Mouse (Mus musculus): Measurements from ENCODE around the gene Kpna2. TPM values are rescaled to one million over a fixed set of nuclear protein-coding genes. Genes with fewer than 3 reads are reported as not detected.

The Kpna2 gene
- polyA plus RNA-seq, 1 experiment from 2014 or later: 235 TPM

DNA sequence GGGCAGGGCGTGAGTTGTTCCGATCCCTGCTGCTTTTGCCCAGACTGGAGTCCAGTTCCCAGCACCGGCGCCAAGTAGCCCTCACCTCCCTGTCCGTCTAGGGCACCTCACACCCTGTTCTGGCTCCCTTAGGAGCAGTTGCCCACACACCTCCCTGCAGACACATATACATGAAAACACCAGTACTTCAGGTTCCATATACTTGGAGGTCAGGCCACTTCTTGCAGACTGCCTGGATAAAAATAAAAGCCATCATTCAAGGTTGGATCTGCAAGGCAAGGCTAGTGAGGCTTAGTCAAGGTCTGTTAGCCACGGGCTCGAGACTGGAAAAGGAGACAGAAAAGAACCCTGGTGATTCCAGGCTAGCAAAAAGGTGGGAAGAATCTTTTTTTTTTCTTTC lies 32.3 kb upstream of the Kpna2 start:
- 52% methylated on average over 7 of the region's 7 CpGs for WGBS
- Histone ChIP-seq H3K9ac (ENCODE audit: low read length) (no peak overlapping the region), H3K27ac (ENCODE audit: low read length) (no peak overlapping the region), H3K36me3 (ENCODE audit: control insufficient read depth, insufficient read depth) (peaks cover 3% of the 10 kb centered on the region; the same call in 1 of the 2 replicates), H3K4me2 (ENCODE audit: low read depth, low read length) (no peak overlapping the region), H3K4me1 (ENCODE audit: control insufficient read depth, insufficient read depth, low read length) (peaks cover 10% of the 10 kb centered on the region), H3K27me3 (ENCODE audit: control insufficient read depth, insufficient read depth, low read length) (no peaks in the 10 kb centered on the region), H3K4me3 (ENCODE audit: low read length) (no peak overlapping the region), H3K9me3 (replicated peaks; ENCODE audit: control insufficient read depth, low read length) (no peaks in the 10 kb centered on the region)
- no peak for ATAC-seq (replicated peaks; ENCODE audit: extremely low read depth, insufficient read depth, low FRiP score)

- H3K36me3 ChIP-seq (ENCODE audit: control insufficient read depth, insufficient read depth): no peaks in the 10 kb centered on the region
- ATAC-seq (replicated peaks; ENCODE audit: extremely low read depth, insufficient read depth, low FRiP score): no peak
- H3K4me2 ChIP-seq (ENCODE audit: low read depth, low read length): no peak overlapping the region
- H3K9ac ChIP-seq (ENCODE audit: low read length): no peak overlapping the region
- H3K27ac ChIP-seq (ENCODE audit: low read length): no peak overlapping the region
- no peaks in the 10 kb centered on the region for H3K27me3 ChIP-seq (ENCODE audit: control insufficient read depth, insufficient read depth, low read length)
- H3K4me1 ChIP-seq (ENCODE audit: control insufficient read depth, insufficient read depth, low read length): peaks cover 21% of the 10 kb centered on the region
- no peak overlapping the region for H3K4me3 ChIP-seq (ENCODE audit: low read length)
- no peaks in the 10 kb centered on the region for H3K9me3 ChIP-seq (replicated peaks; ENCODE audit: control insufficient read depth, low read length)
- 50% methylated on average over 19 of the region's 19 CpGs for WGBS
These were observed 30.2 kb upstream of the Kpna2 start for GRCm38 (mm10) chr11:107029536-107029935.

DNA sequence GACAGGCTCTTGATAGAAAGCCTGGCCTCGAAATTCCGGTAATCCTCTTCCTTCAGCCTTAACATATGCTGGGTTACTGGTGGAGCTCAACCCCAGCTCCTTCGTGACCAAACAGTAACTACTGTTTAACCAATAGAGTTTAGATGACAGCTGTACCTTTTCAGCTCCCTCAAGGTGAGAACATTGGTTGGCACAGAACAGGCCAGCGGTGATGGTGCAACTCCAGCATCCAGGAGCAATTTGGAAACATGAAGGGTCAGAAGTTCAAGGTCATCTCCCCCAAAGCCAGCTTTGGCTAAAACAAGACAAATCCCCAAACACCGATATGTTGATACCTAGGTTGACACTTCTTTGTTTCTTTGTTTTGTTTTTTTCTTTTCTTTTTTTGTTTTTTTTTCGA lies 29.4 kb upstream of the Kpna2 start:
- H3K27me3 ChIP-seq (ENCODE audit: control insufficient read depth, insufficient read depth, low read length): no peaks in the 10 kb centered on the region
- no peak overlapping the region for H3K27ac ChIP-seq (ENCODE audit: low read length)
- H3K4me2 ChIP-seq (ENCODE audit: low read depth, low read length): peak overlapping the region; percentile 98
- peak overlapping the region; percentile 79 for H3K9ac ChIP-seq (ENCODE audit: low read length)
- ATAC-seq (replicated peaks; ENCODE audit: extremely low read depth, insufficient read depth, low FRiP score): no peak
- peak overlapping the region; percentile 77 for H3K4me3 ChIP-seq (ENCODE audit: low read length)
- WGBS: 67% methylated on average over 6 of the region's 6 CpGs
- no peaks in the 10 kb centered on the region for H3K9me3 ChIP-seq (replicated peaks; ENCODE audit: control insufficient read depth, low read length)
- peaks cover 21% of the 10 kb centered on the region for H3K4me1 ChIP-seq (ENCODE audit: control insufficient read depth, insufficient read depth, low read length)
- H3K36me3 ChIP-seq (ENCODE audit: control insufficient read depth, insufficient read depth): no peaks in the 10 kb centered on the region

DNA sequence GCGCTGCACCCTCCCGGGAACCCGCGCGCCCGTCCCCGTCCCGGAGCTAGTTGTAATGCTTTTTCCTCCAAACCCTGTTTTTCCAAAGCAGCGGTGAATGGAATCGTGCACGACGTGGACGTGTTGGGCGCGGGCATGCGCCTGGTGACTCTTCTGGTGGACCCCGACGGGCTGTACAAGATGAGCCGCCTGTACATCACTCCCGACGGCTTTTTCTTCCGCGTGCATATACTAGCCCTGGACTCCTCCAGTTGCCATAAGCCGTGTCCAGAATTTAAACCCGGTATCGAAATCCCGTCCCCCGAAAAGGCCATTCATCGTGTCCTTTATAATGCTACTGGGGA lies 28.9 kb upstream of the Kpna2 start:
- peak overlapping the region; percentile 98 for H3K4me2 ChIP-seq (ENCODE audit: low read depth, low read length)
- no peaks in the 10 kb centered on the region for H3K36me3 ChIP-seq (ENCODE audit: control insufficient read depth, insufficient read depth)
- peak overlapping the region; percentile 79 for H3K9ac ChIP-seq (ENCODE audit: low read length)
- H3K27me3 ChIP-seq (ENCODE audit: control insufficient read depth, insufficient read depth, low read length): no peaks in the 10 kb centered on the region
- ATAC-seq (replicated peaks; ENCODE audit: extremely low read depth, insufficient read depth, low FRiP score): peak; percentile 58
- WGBS: 4% methylated on average over 29 of the region's 29 CpGs
- peak overlapping the region; percentile 80 for H3K27ac ChIP-seq (ENCODE audit: low read length)
- H3K9me3 ChIP-seq (replicated peaks; ENCODE audit: control insufficient read depth, low read length): no peaks in the 10 kb centered on the region
- H3K4me1 ChIP-seq (ENCODE audit: control insufficient read depth, insufficient read depth, low read length): peaks cover 21% of the 10 kb centered on the region
- peak overlapping the region; percentile 77 for H3K4me3 ChIP-seq (ENCODE audit: low read length)

DNA sequence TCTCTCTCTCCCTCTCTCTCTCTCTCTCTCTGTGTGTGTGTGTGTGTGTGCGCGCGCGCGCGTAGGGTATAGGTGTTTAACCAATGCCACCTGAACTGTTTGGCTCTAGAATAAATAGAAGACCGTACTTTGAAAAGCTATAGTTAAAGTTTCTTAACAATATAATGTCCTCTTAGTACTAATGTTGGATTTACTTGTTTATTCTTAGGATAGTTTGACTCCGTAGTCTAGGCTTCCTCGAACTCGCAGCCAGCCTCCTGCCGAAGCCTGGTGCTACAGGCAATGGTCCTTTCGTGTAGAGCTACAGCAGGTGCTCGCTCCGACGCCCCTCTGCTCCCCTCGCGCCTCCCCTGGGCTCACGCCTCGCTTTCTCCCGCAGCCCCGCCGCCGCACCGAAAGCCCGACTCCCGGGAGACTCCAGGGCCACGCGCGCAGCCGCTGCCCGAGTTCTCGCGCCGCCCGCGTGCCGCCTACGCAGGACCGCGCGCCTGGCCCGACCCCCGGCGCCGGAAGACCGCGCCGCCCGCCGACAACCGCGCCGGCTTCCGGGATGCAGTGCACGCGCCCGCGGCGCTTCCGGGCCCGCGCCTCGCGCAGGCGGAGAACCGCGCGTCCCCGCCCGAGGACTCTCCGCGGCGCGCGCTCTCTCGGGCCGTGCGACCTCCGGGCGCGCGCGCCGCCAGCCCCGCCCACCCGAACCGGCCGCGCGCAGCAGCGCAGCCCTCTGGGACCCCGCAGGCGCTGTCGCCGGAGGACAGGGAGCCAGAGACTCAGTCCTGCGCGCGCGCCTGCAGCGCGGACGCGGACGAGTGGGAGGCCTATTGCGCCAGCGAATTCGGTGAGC lies 28.3 kb upstream of the Kpna2 start:
- Histone ChIP-seq H3K36me3 (ENCODE audit: control insufficient read depth, insufficient read depth) (no peaks in the 10 kb centered on the region), H3K9ac (ENCODE audit: low read length) (peak overlapping the region; percentile 79), H3K4me3 (ENCODE audit: low read length) (peak overlapping the region; percentile 77), H3K27ac (ENCODE audit: low read length) (peak overlapping the region; percentile 80), H3K27me3 (ENCODE audit: control insufficient read depth, insufficient read depth, low read length) (no peaks in the 10 kb centered on the region), H3K4me1 (ENCODE audit: control insufficient read depth, insufficient read depth, low read length) (peaks cover 21% of the 10 kb centered on the region), H3K9me3 (replicated peaks; ENCODE audit: control insufficient read depth, low read length) (no peaks in the 10 kb centered on the region), H3K4me2 (ENCODE audit: low read depth, low read length) (peak overlapping the region; percentile 98)
- under 1% methylated on average over 106 of the region's 107 CpGs for WGBS
- peak; percentile 90 for ATAC-seq (replicated peaks; ENCODE audit: extremely low read depth, insufficient read depth, low FRiP score)

DNA sequence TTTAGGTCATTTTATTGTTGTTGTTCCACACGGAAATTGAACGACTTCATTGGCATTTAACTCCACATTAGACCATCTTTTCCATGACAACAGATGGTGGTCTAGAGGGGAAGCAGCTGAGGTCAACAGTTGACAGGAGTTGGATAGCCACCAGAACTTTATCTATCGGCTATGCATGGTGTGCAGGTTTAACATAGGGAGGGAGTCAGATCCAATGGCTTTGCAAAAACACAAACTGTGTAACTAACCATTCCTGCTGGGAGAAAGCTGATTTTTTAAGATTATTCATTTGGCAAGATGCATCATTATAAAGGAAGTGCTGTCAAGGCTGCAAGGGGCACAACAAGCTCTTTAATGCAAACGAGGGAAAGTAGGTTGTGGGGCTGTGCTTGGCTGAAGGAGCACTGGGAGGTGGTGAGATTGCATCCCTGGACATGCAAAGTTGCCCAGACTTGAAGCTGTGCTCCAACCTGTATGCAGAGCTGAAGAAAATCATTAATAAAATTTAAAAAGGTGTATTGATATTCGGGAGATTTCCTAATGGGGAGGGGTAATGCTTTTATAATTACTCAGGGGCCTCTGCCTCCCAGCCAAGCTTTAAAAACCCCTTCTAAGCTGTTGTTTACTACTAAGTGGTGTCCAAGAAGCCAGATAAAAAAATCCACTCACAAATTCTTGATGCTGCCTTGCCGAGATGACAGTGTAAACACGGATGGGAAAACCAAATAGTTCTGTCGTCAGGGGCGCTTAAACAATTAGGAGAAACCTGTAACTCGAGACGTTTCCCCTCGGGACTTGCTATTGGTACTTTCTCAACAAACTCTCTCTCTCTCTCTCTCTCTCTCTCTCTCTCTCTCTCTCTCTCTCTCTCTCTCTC lies 27.5 kb upstream of the Kpna2 start:
- no peaks in the 10 kb centered on the region for H3K9me3 ChIP-seq (replicated peaks; ENCODE audit: control insufficient read depth, low read length)
- ATAC-seq (replicated peaks; ENCODE audit: extremely low read depth, insufficient read depth, low FRiP score): no peak
- H3K4me3 ChIP-seq (ENCODE audit: low read length): peak overlapping the region; percentile 77
- H3K9ac ChIP-seq (ENCODE audit: low read length): no peak overlapping the region
- 13% methylated on average over 12 of the region's 12 CpGs for WGBS
- H3K36me3 ChIP-seq (ENCODE audit: control insufficient read depth, insufficient read depth): no peaks in the 10 kb centered on the region
- H3K27me3 ChIP-seq (ENCODE audit: control insufficient read depth, insufficient read depth, low read length): no peaks in the 10 kb centered on the region
- H3K27ac ChIP-seq (ENCODE audit: low read length): no peak overlapping the region
- peak overlapping the region; percentile 98 for H3K4me2 ChIP-seq (ENCODE audit: low read depth, low read length)
- peaks cover 21% of the 10 kb centered on the region for H3K4me1 ChIP-seq (ENCODE audit: control insufficient read depth, insufficient read depth, low read length)

DNA sequence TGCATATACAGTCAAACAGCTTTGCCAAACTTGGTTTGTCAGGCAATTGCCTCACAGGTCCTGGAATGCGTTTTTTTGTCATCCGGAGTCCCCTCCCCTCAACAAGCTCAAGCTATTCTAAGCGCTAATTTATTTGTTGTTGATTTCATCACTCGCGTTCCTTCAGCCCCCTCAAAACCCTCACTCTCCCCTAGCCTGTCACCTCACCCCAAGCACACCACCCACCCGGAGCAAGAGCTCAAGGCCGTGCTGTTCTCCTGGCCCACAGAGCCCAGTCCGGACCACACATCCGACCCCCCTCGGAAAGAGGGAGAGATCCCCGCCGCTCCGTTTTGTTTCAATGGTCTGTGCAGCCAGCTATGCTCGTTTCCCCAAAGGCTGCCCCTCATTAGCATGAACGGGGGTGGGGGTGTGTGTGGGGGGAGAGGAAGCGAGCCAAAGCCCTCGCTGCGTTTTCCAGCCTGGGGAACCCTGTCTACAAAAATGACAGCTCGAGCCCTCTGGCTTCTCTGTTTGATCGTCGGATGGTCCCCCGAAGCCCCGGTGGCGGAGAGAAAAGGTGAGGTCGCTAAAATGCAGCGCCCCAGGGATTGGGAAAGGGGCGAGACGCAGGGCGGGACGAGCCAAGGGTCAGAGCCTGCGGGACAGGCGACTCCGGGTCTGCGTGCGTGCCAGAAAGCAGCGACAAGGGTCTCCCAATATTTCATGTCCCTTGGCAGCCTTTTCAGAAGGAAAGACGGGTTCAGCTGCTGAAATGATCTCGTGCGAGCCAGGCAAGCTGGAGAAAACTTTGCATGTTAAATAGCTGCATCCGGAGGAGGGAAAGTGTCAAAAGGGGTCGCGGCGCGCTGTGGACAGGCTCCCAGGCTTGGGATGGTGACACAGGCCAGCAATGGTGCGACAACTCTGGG lies 26.3 kb upstream of the Kpna2 start, which contains the start of gene 1810010H24Rik:
Gene 1810010H24Rik (plus strand): TSS at position 271 of the 911 bp plus-strand sequence.
- peak within 1 kb of the TSS; percentile 67 for H3K4me3 ChIP-seq (ENCODE audit: low read length)
- no peaks in the 10 kb centered on the region for H3K27me3 ChIP-seq (ENCODE audit: control insufficient read depth, insufficient read depth, low read length)
- WGBS: under 1% methylated on average over 45 of the region's 45 CpGs
- ATAC-seq (replicated peaks; ENCODE audit: extremely low read depth, insufficient read depth, low FRiP score): no peak
- no peaks in the 10 kb centered on the region for H3K36me3 ChIP-seq (ENCODE audit: control insufficient read depth, insufficient read depth)
- peak within 1 kb of the TSS; percentile 54 for H3K27ac ChIP-seq (ENCODE audit: low read length)
- H3K4me2 ChIP-seq (ENCODE audit: low read depth, low read length): peak within 1 kb of the TSS; percentile 98
- H3K4me1 ChIP-seq (ENCODE audit: control insufficient read depth, insufficient read depth, low read length): peaks cover 21% of the 10 kb centered on the region
- no peaks in the 10 kb centered on the region for H3K9me3 ChIP-seq (replicated peaks; ENCODE audit: control insufficient read depth, low read length)
- H3K9ac ChIP-seq (ENCODE audit: low read length): peak within 1 kb of the TSS; percentile 76

GRCm38 (mm10) chr11:107024406-107024805 lies 25.1 kb upstream of the Kpna2 start:
- Histone ChIP-seq H3K27ac (ENCODE audit: low read length) (no peak overlapping the region), H3K4me1 (ENCODE audit: control insufficient read depth, insufficient read depth, low read length) (peaks cover 21% of the 10 kb centered on the region), H3K9me3 (replicated peaks; ENCODE audit: control insufficient read depth, low read length) (no peaks in the 10 kb centered on the region), H3K36me3 (ENCODE audit: control insufficient read depth, insufficient read depth) (no peaks in the 10 kb centered on the region), H3K27me3 (ENCODE audit: control insufficient read depth, insufficient read depth, low read length) (no peaks in the 10 kb centered on the region), H3K9ac (ENCODE audit: low read length) (no peak overlapping the region), H3K4me2 (ENCODE audit: low read depth, low read length) (no peak overlapping the region), H3K4me3 (ENCODE audit: low read length) (no peak overlapping the region)
- 56% methylated on average over 4 of the region's 4 CpGs for WGBS
- no peak for ATAC-seq (replicated peaks; ENCODE audit: extremely low read depth, insufficient read depth, low FRiP score)
